Mouse (Mus musculus): ENCODE measurements around the gene Olfr1445.

Gene Olfr1445

GRCm38 (mm10) chr19:12883555-12883954, at the start of gene Olfr1445:
TSS of gene Olfr1445 (plus strand) at chr19:12883855.
- DNase-seq (ENCODE audit: low read depth, low spot score): no peak

DNA sequence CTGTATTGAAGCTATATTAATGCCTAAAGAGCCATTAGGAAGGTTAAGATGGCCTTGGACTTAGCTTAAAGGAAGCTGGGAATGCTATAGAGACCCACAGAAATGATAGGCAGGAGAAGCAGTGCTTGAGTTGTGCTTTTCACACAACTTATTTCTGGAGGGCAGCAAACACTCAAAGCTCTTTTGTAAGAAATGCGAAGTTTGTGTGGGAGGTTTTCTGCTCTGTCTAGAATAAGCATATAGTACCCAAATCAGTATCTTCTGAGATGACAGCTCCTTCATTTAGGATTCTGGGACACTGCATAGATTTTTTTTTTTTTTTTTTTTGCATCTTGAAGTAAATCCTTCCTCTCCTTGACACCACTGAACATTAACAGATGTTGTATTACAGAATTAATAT, 45.1 kb upstream of the Olfr1445 start:
- DNase-seq (ENCODE audit: low read depth, low spot score): no peak

- no peak for DNase-seq (ENCODE audit: low read depth, low spot score)
Measured at GRCm38 (mm10) chr19:12846382-12846781, 37.3 kb upstream of the Olfr1445 start, which contains the start of gene Gm5244. TSS of gene Gm5244 (plus strand) at chr19:12846682.

DNA sequence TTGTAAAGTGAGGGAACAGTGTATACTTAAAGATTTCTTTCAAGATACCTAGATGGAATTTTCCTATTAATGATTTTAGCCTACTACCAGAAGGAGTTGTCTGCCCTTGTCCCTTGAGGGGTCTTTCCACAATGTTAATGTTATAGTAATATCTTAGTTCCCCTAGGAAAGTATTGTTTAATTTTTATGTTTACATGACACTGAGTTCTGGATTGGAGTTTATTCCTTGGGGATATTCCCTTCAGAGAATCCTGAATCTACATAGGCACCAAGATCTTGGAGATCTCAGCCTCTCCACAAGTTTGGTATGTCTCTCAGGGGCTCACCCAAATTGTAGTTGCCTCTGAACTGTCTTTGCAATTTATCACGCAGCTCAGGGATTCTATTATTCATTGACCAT, 26.7 kb upstream of the Olfr1445 start, which contains the start of gene Olfr1444:
Olfr1444 (plus strand) TSS at position 301 of the 400 bp plus-strand sequence.
- DNase-seq (ENCODE audit: low read depth, low spot score): no peak

DNA sequence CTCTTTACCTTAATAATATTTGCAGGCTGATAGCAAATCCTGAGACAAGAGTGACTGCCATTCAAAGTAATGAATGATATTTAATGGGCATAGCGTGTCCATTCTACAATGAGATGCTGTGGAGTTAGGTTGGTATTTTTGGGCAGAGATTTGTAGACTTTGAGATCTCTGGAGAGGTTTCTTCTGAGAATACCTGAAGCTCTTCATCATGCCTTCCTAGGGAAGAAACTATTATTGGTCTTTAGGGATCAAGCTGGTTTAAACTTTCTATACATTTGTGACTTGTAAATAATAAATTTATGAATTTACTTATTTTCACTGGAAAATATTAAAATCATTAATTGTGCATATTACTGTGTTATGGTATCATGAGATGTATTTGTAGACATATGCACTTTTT, 9.8 kb downstream of the Olfr1445 start, which contains the start of gene Olfr1446:
Olfr1446 (minus strand) TSS at position 101 of the 400 bp plus-strand sequence.
- DNase-seq (ENCODE audit: low read depth, low spot score): no peak

GRCm38 (mm10) chr19:12903643-12904042, 20.0 kb downstream of the Olfr1445 start, which contains the start of gene Olfr1447:
TSS of gene Olfr1447 (minus strand) at chr19:12903743.
- no peak for DNase-seq (ENCODE audit: low read depth, low spot score)

DNA sequence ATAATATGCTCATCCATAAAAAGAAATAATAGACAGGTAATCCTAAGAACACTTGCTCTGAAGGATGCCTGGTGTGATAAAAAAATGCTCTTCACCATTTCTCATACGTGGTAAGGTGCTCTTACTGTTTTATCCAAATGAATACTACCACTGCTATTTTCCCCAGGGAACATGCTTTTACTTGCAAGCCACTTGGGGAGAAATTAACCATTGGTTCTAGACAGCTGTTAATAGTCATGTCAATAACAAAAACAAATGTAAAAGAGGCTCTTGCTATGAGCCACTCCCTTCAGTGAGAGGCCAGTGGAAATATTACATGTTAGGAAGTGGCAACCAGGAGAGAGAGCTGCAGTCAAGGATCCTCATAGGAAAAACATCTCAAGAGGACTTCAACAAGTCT, 40.7 kb downstream of the Olfr1445 start, which contains the start of gene Olfr1448:
Olfr1448 (minus strand) TSS at position 101 of the 400 bp plus-strand sequence.
- no peak for DNase-seq (ENCODE audit: low read depth, low spot score)

GRCm38 (mm10) chr19:12930540-12930939, 46.9 kb downstream of the Olfr1445 start, which contains the start of gene Olfr1449:
TSS of gene Olfr1449 (plus strand) at chr19:12930840.
- DNase-seq (ENCODE audit: low read depth, low spot score): no peak
